Mouse (Mus musculus): ENCODE results near the gene Gm4952. TPM values are rescaled to one million over a fixed set of nuclear protein-coding genes. Genes with fewer than 3 reads are reported as not detected.
"Not testable (repeated sequence)": the region's sequence is repeated elsewhere in the genome, so short reads cannot be mapped to it uniquely, and the experiment has no call there.

Gene Gm4952
- total RNA-seq, 1 experiment, result not detected

- in situ Hi-C loops (cut with MboI; ENCODE audit: low sequenced_read_pairs in 2 of 2, unreplicated experiment in 2 of 2), result no loop called here
- H3K9ac ChIP-seq (ENCODE audit: insufficient read depth, low read depth, low read length, poor library complexity, severe bottlenecking), result no peak overlapping the region
- no peaks in the 10 kb centered on the region for H3K36me3 ChIP-seq (ENCODE audit: control insufficient read depth, insufficient read depth, low read length, poor library complexity, severe bottlenecking)
- H3K4me1 ChIP-seq (ENCODE audit: control insufficient read depth in 2 of 2, insufficient read depth in 2 of 2, low read length in 2 of 2, poor library complexity in 1 of 2), result no peaks in the 10 kb centered on the region
- no peak for DNase-seq (ENCODE audit: low read depth, low spot score)
- no peak overlapping the region for H3K27ac ChIP-seq (ENCODE audit: insufficient read depth, low read depth, low read length, poor library complexity, severe bottlenecking)
- no peak overlapping the region for H3K4me3 ChIP-seq (ENCODE audit: insufficient read depth in 1 of 2, low read depth in 1 of 2, low read length in 2 of 2, poor library complexity in 1 of 2, severe bottlenecking in 1 of 2)
- no peak for TF ChIP-seq HCFC1 (IDR thresholded peaks at IDR 0.05; ENCODE audit: borderline replicate concordance, insufficient read depth, low read length)
- TF ChIP-seq CHD2 (IDR thresholded peaks at IDR 0.05; ENCODE audit: low read depth, low read length), result no peak
- TF ChIP-seq ZNF384 (IDR thresholded peaks at IDR 0.05; ENCODE audit: low read depth, low read length), result no peak
- no peak for TF ChIP-seq ZC3H11A (IDR thresholded peaks at IDR 0.05; ENCODE audit: borderline replicate concordance, low read depth, low read length)
- no peak for TF ChIP-seq MAFK (IDR thresholded peaks at IDR 0.05; ENCODE audit: insufficient read depth, low read depth, low read length)
- no peaks in the 10 kb centered on the region for H3K9me3 ChIP-seq (ENCODE audit: control insufficient read depth, insufficient read depth, low read depth, low read length)
Observed at GRCm38 (mm10) chr19:12666156-12666555, 66.4 kb downstream of the Gm4952 start.

- in situ Hi-C loops (cut with MboI; ENCODE audit: low sequenced_read_pairs in 2 of 2, unreplicated experiment in 2 of 2); DNase-seq (ENCODE audit: low read depth, low spot score); H3K9ac ChIP-seq (ENCODE audit: insufficient read depth, low read depth, low read length, poor library complexity, severe bottlenecking); H3K9me3 ChIP-seq (ENCODE audit: control insufficient read depth, insufficient read depth, low read depth, low read length); H3K27ac ChIP-seq (ENCODE audit: insufficient read depth, low read depth, low read length, poor library complexity, severe bottlenecking); H3K4me3 ChIP-seq (ENCODE audit: insufficient read depth in 1 of 2, low read depth in 1 of 2, low read length in 2 of 2, poor library complexity in 1 of 2, severe bottlenecking in 1 of 2); H3K4me1 ChIP-seq (ENCODE audit: control insufficient read depth in 2 of 2, insufficient read depth in 2 of 2, low read length in 2 of 2, poor library complexity in 1 of 2); H3K36me3 ChIP-seq (ENCODE audit: control insufficient read depth, insufficient read depth, low read length, poor library complexity, severe bottlenecking): not testable (repeated sequence)
Observed at GRCm38 (mm10) chr19:12668601-12669000, 68.8 kb downstream of the Gm4952 start.

- no peaks in the 10 kb centered on the region for H3K4me1 ChIP-seq (ENCODE audit: control insufficient read depth in 2 of 2, insufficient read depth in 2 of 2, low read length in 2 of 2, poor library complexity in 1 of 2)
- no peak for DNase-seq (ENCODE audit: low read depth, low spot score)
- TF ChIP-seq ZC3H11A (IDR thresholded peaks at IDR 0.05; ENCODE audit: borderline replicate concordance, low read depth, low read length) (no peak), HCFC1 (IDR thresholded peaks at IDR 0.05; ENCODE audit: borderline replicate concordance, insufficient read depth, low read length) (no peak), ZNF384 (IDR thresholded peaks at IDR 0.05; ENCODE audit: low read depth, low read length) (no peak), MAFK (IDR thresholded peaks at IDR 0.05; ENCODE audit: insufficient read depth, low read depth, low read length) (no peak), CHD2 (IDR thresholded peaks at IDR 0.05; ENCODE audit: low read depth, low read length) (no peak)
- in situ Hi-C loops (cut with MboI; ENCODE audit: low sequenced_read_pairs in 2 of 2, unreplicated experiment in 2 of 2), result no loop called here
- H3K9ac ChIP-seq (ENCODE audit: insufficient read depth, low read depth, low read length, poor library complexity, severe bottlenecking), result no peak within 1 kb of the TSS
- H3K4me3 ChIP-seq (ENCODE audit: insufficient read depth in 1 of 2, low read depth in 1 of 2, low read length in 2 of 2, poor library complexity in 1 of 2, severe bottlenecking in 1 of 2), result no peak within 1 kb of the TSS
- H3K9me3 ChIP-seq (ENCODE audit: control insufficient read depth, insufficient read depth, low read depth, low read length), result no peaks in the 10 kb centered on the region
- no peaks in the 10 kb centered on the region for H3K36me3 ChIP-seq (ENCODE audit: control insufficient read depth, insufficient read depth, low read length, poor library complexity, severe bottlenecking)
- no peak within 1 kb of the TSS for H3K27ac ChIP-seq (ENCODE audit: insufficient read depth, low read depth, low read length, poor library complexity, severe bottlenecking)
Observed at GRCm38 (mm10) chr19:12670139-12670538, 70.4 kb downstream of the Gm4952 start, which contains the start of gene Olfr1442. Gene Olfr1442 (plus strand): TSS chr19:12670439.

- H3K9ac ChIP-seq (ENCODE audit: insufficient read depth, low read depth, low read length, poor library complexity, severe bottlenecking), result no peak overlapping the region
- in situ Hi-C loops (cut with MboI; ENCODE audit: low sequenced_read_pairs in 2 of 2, unreplicated experiment in 2 of 2), result no loop called here
- no peaks in the 10 kb centered on the region for H3K4me1 ChIP-seq (ENCODE audit: control insufficient read depth in 2 of 2, insufficient read depth in 2 of 2, low read length in 2 of 2, poor library complexity in 1 of 2)
- no peak for TF ChIP-seq ZC3H11A (IDR thresholded peaks at IDR 0.05; ENCODE audit: borderline replicate concordance, low read depth, low read length)
- no peak for TF ChIP-seq MAFK (IDR thresholded peaks at IDR 0.05; ENCODE audit: insufficient read depth, low read depth, low read length)
- no peak for TF ChIP-seq CHD2 (IDR thresholded peaks at IDR 0.05; ENCODE audit: low read depth, low read length)
- no peak for TF ChIP-seq ZNF384 (IDR thresholded peaks at IDR 0.05; ENCODE audit: low read depth, low read length)
- TF ChIP-seq HCFC1 (IDR thresholded peaks at IDR 0.05; ENCODE audit: borderline replicate concordance, insufficient read depth, low read length), result no peak
- no peaks in the 10 kb centered on the region for H3K9me3 ChIP-seq (ENCODE audit: control insufficient read depth, insufficient read depth, low read depth, low read length)
- no peak for DNase-seq (ENCODE audit: low read depth, low spot score)
- H3K4me3 ChIP-seq (ENCODE audit: insufficient read depth in 1 of 2, low read depth in 1 of 2, low read length in 2 of 2, poor library complexity in 1 of 2, severe bottlenecking in 1 of 2), result no peak overlapping the region
- no peaks in the 10 kb centered on the region for H3K36me3 ChIP-seq (ENCODE audit: control insufficient read depth, insufficient read depth, low read length, poor library complexity, severe bottlenecking)
- no peak overlapping the region for H3K27ac ChIP-seq (ENCODE audit: insufficient read depth, low read depth, low read length, poor library complexity, severe bottlenecking)
Observed at GRCm38 (mm10) chr19:12671051-12671450, 71.3 kb downstream of the Gm4952 start.

- H3K27ac ChIP-seq (ENCODE audit: insufficient read depth, low read depth, low read length, poor library complexity, severe bottlenecking), result no peak within 1 kb of the TSS
- TF ChIP-seq HCFC1 (IDR thresholded peaks at IDR 0.05; ENCODE audit: borderline replicate concordance, insufficient read depth, low read length) (no peak), ZC3H11A (IDR thresholded peaks at IDR 0.05; ENCODE audit: borderline replicate concordance, low read depth, low read length) (no peak), MAFK (IDR thresholded peaks at IDR 0.05; ENCODE audit: insufficient read depth, low read depth, low read length) (no peak), ZNF384 (IDR thresholded peaks at IDR 0.05; ENCODE audit: low read depth, low read length) (no peak), CHD2 (IDR thresholded peaks at IDR 0.05; ENCODE audit: low read depth, low read length) (no peak)
- no peak for DNase-seq (ENCODE audit: low read depth, low spot score)
- H3K4me3 ChIP-seq (ENCODE audit: insufficient read depth in 1 of 2, low read depth in 1 of 2, low read length in 2 of 2, poor library complexity in 1 of 2, severe bottlenecking in 1 of 2), result no peak within 1 kb of the TSS
- no peak within 1 kb of the TSS for H3K9ac ChIP-seq (ENCODE audit: insufficient read depth, low read depth, low read length, poor library complexity, severe bottlenecking)
- H3K4me1 ChIP-seq (ENCODE audit: control insufficient read depth in 2 of 2, insufficient read depth in 2 of 2, low read length in 2 of 2, poor library complexity in 1 of 2), result no peaks in the 10 kb centered on the region
- no peaks in the 10 kb centered on the region for H3K9me3 ChIP-seq (ENCODE audit: control insufficient read depth, insufficient read depth, low read depth, low read length)
- H3K36me3 ChIP-seq (ENCODE audit: control insufficient read depth, insufficient read depth, low read length, poor library complexity, severe bottlenecking), result no peaks in the 10 kb centered on the region
- in situ Hi-C loops (cut with MboI; ENCODE audit: low sequenced_read_pairs in 2 of 2, unreplicated experiment in 2 of 2), result no loop called here
Observed at GRCm38 (mm10) chr19:12677812-12678211, 78.0 kb downstream of the Gm4952 start, which contains the start of gene Olfr1443. Gene Olfr1443 (plus strand): TSS chr19:12678112.

Other genes starting within 250 kb of the Gm4952 start
- gene Olfr1440, start 212.7 kb upstream of the Gm4952 start, total RNA-seq (2012; rRNA removed), result not detected in 2 replicates
- 0.13 TPM in 1 of 2 replicates, not detected in the other for gene Olfr1441, start 182.5 kb upstream of the Gm4952 start, total RNA-seq (2012; rRNA removed)
- gene Pfpl, start 172.1 kb upstream of the Gm4952 start, total RNA-seq (2012; rRNA removed), result not detected in 2 replicates
- 0.05 and 0.18 TPM in 2 replicates for gene Mpeg1, start 139.2 kb upstream of the Gm4952 start, total RNA-seq (2012; rRNA removed)
- gene Dtx4, start 98.5 kb upstream of the Gm4952 start, total RNA-seq (2012; rRNA removed), result 1.4 and 2.2 TPM in 2 replicates
- gene Fam111a, start 54.2 kb upstream of the Gm4952 start, total RNA-seq (2012; rRNA removed), result 7.5 and 15.0 TPM in 2 replicates
- 0.18 TPM in 1 of 2 replicates, not detected in the other for gene Glyat, start 33.3 kb downstream of the Gm4952 start, total RNA-seq (2012; rRNA removed)
- gene Olfr1442, start 70.5 kb downstream of the Gm4952 start, total RNA-seq (2012; rRNA removed), result not detected in 2 replicates
- gene Olfr1443, start 78.1 kb downstream of the Gm4952 start, total RNA-seq (2012; rRNA removed), result not detected in 2 replicates
- gene Keg1, start 95.8 kb downstream of the Gm4952 start, total RNA-seq (2012; rRNA removed), result not detected in 2 replicates
- gene Cntf, start 165.7 kb downstream of the Gm4952 start, total RNA-seq (2012; rRNA removed), result 6.9 and 12.1 TPM in 2 replicates
- 29.3 and 35.0 TPM in 2 replicates for gene Zfp91, start 196.2 kb downstream of the Gm4952 start, total RNA-seq (2012; rRNA removed)
- 0.42 and 0.58 TPM in 2 replicates for gene Lpxn, start 196.2 kb downstream of the Gm4952 start, total RNA-seq (2012; rRNA removed)
- not detected in 2 replicates for gene Gm5244, start 246.7 kb downstream of the Gm4952 start, total RNA-seq (2012; rRNA removed)